Mouse (Mus musculus) heart, adult 2 months (tissue): ENCODE results near the gene Mfsd2b.

Source experiments
- CTCF ChIP-seq: fragments of 200-600 bp; IDR thresholded peaks from 2 replicates; pipeline ENCODE4 v1.8.1; 2022; ENCODE audit warnings: antibody characterized with exemption, mild to moderate bottlenecking, moderate library complexity
- POLR2A ChIP-seq: fragments of 200-500 bp; IDR thresholded peaks from 2 replicates; pipeline ENCODE4 v1.6.1; 2011; ENCODE audit warnings: mild to moderate bottlenecking, low read depth, low read length, control low read depth; ENCODE audit not compliant: insufficient read depth

- no peak for TF ChIP-seq CTCF
- TF ChIP-seq POLR2A: no peak
Measured at GRCm38 (mm10) chr12:4878296-4878783, 4.2 kb upstream of the Mfsd2b start.
